Mouse (Mus musculus): ENCODE data around the gene Zfp629.
"Not testable (repeated sequence)": the region's sequence is repeated elsewhere in the genome, so short reads cannot be mapped to it uniquely, and the experiment has no call there.

GRCm38 (mm10) chr7:127647576-127647975, 32.0 kb upstream of the Zfp629 start:
- TF ChIP-seq E2F4 (IDR thresholded peaks at IDR 0.05; ENCODE audit: borderline replicate concordance, low read depth, low read length); CTCF (IDR thresholded peaks at IDR 0.05 in 2 of 3, conservative IDR thresholded peaks at IDR 0.05 in 1 of 3; ENCODE audit: control insufficient read depth in 1 of 3, insufficient read depth in 1 of 3, low read depth in 2 of 3, low read length in 3 of 3, poor library complexity in 1 of 3, severe bottlenecking in 1 of 3); MAX (IDR thresholded peaks at IDR 0.05; ENCODE audit: low read length); USF1 (IDR thresholded peaks at IDR 0.05; ENCODE audit: low read depth, low read length); ELF1 (IDR thresholded peaks at IDR 0.05; ENCODE audit: low read depth, low read length); TAL1 (IDR thresholded peaks at IDR 0.05; ENCODE audit: low read length); RAD21 (IDR thresholded peaks at IDR 0.05; ENCODE audit: low read depth, low read length); UBTF (IDR thresholded peaks at IDR 0.05; ENCODE audit: borderline replicate concordance, insufficient read depth, low read depth, low read length); POLR2A (IDR thresholded peaks at IDR 0.05; ENCODE audit: control insufficient read depth in 1 of 2, insufficient read depth in 1 of 2, low read depth in 1 of 2, low read length in 2 of 2, poor library complexity in 1 of 2); ZKSCAN1 (IDR thresholded peaks at IDR 0.05; ENCODE audit: low read depth, low read length); GATA1 (IDR thresholded peaks at IDR 0.05; ENCODE audit: low read depth, low read length); USF2 (IDR thresholded peaks at IDR 0.05; ENCODE audit: borderline replicate concordance in 1 of 2, insufficient read depth in 1 of 2, low read depth in 1 of 2, low read length in 2 of 2); MYC (IDR thresholded peaks at IDR 0.05; ENCODE audit: low read depth, low read length); JUND (IDR thresholded peaks at IDR 0.05; ENCODE audit: low read depth, low read length): not testable (repeated sequence)
